Mouse (Mus musculus) liver, adult 2 months (tissue): ENCODE measurements around the gene Il10rb. TPM values are rescaled to one million over a fixed set of nuclear protein-coding genes. Genes with fewer than 3 reads are reported as not detected.

Source experiments
- DNase-seq: peaks from one replicate; pipeline ENCODE4 v3.0.0-alpha.2; 2011; ENCODE audit warnings: low read depth, low spot score; ENCODE audit errors: extremely low read depth
- H3K27ac ChIP-seq: fragments of 200-500 bp; replicated peaks from 2 replicates; pipeline ENCODE4 v1.5.1; 2012; ENCODE audit warnings: low read depth, mild to moderate bottlenecking, control low read depth, inconsistent platforms, low read length; ENCODE audit not compliant: insufficient read depth
- H3K27me3 ChIP-seq: fragments of 200-500 bp; 2 replicates; pipeline ENCODE4 v1.6.1; 2012; ENCODE audit warnings: mild to moderate bottlenecking, moderate library complexity, low read length, inconsistent platforms; ENCODE audit not compliant: control insufficient read depth, insufficient read depth
- H3K36me3 ChIP-seq: fragments of 200-500 bp; 2 replicates; pipeline ENCODE4 v1.6.1; 2012; ENCODE audit warnings: low read length, inconsistent platforms; ENCODE audit not compliant: control insufficient read depth, insufficient read depth
- H3K4me1 ChIP-seq: fragments of 200-500 bp; 2 replicates; pipeline ENCODE4 v1.6.1; 2011; ENCODE audit warnings: low read length; ENCODE audit not compliant: control insufficient read depth, insufficient read depth
- H3K4me3 ChIP-seq: fragments of 200-500 bp; 2 replicates; pipeline ENCODE4 v1.5.1; 2011; ENCODE audit warnings: low read depth, mild to moderate bottlenecking, control low read depth, low read length, moderate library complexity; ENCODE audit not compliant: insufficient read depth
- H3K79me2 ChIP-seq: fragments of 200-500 bp; 2 replicates; pipeline ENCODE4 v1.6.1; 2012; ENCODE audit warnings: inconsistent platforms, mild to moderate bottlenecking, low read length, moderate library complexity; ENCODE audit not compliant: control insufficient read depth, insufficient read depth
- H3K9ac ChIP-seq: fragments of 200-500 bp; 2 replicates; pipeline ENCODE4 v1.6.1; 2012; ENCODE audit warnings: low read depth, mild to moderate bottlenecking, control low read depth, inconsistent platforms, low read length
- CTCF ChIP-seq: fragments of 200-500 bp; IDR thresholded peaks from 2 replicates; pipeline ENCODE4 v1.5.1; 2011; ENCODE audit warnings: low read depth, low read length, control low read depth
- POLR2A ChIP-seq: fragments of 200-500 bp; IDR thresholded peaks from 2 replicates; pipeline ENCODE4 v1.6.1; 2011; ENCODE audit warnings: low read length, control low read depth; ENCODE audit not compliant: insufficient read depth; ENCODE audit errors: extremely low read depth
- WGBS: fragments of 180-500 bp; shearing (Covaris S2); methylation state at CpG from one replicate; pipeline ENCODE4 v1.1.7; 2018; 5-methylcytosine and 5-hydroxymethylcytosine counted together
- polyA plus RNA-seq: library from polyadenylated mRNA; depleted of rRNA; stranded (reverse); fragments of >200 nt; gene quantifications from 2 replicates; pipeline ENCODE4 v1.2.3, GENCODE M21; 2012; rRNA removed
- total RNA-seq: library from RNA; depleted of rRNA; stranded (reverse); fragments of >200 nt; gene quantifications from 2 replicates; pipeline ENCODE4 v1.2.3, GENCODE M21; 2014; rRNA removed

Gene Il10rb
- total and polyA plus RNA-seq, 2 experiments = 5.1 to 7.3 TPM

DNA sequence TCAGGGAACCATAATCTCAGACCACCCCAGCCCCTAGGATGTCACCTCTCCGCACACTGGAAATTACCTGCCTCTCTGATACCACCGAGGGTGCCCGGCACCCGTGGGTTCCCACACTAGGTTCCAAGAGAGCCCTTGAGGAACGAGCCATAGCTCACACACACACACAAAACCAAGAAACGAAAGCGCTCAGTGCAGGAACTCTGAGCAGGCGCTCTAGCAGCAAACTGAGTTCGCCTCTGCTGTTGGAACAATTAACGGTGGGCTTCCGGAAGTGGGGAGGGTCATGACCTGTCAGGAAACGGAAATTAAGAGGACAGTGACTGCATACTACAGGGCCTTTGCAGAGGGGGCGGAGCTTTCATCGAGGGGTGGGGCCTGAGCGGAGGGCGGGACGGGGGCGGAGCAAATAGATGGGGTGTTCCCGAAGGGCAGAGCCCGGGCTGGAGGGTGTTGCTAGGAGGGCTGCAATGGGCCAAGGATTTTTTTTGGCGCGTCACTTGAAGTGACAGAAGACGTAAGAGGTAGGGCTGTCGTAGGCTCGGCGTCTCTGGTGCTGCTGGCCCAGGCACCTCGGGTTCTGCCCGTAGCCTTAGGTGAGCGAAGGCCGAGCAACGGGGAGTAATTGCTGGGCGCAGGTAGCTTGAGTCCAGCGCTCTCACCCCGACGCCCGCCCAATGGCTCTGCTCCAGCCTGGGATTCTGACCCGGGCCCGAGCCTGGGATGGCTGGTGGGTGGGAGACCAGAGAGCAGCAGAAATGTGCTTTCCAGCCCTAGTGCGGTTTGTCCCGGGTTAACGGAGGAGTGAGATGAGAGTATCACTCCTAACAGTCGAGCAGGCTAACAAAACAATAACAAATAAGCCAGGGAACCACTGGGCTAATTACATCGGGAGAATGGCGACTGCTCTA, 58.9 kb downstream of the Il10rb start:
- H3K4me1 ChIP-seq = peaks cover 9% of the 10 kb centered on the region
- peak; percentile 86 for DNase-seq
- WGBS = 2% methylated on average over 44 of the region's 44 CpGs

DNA sequence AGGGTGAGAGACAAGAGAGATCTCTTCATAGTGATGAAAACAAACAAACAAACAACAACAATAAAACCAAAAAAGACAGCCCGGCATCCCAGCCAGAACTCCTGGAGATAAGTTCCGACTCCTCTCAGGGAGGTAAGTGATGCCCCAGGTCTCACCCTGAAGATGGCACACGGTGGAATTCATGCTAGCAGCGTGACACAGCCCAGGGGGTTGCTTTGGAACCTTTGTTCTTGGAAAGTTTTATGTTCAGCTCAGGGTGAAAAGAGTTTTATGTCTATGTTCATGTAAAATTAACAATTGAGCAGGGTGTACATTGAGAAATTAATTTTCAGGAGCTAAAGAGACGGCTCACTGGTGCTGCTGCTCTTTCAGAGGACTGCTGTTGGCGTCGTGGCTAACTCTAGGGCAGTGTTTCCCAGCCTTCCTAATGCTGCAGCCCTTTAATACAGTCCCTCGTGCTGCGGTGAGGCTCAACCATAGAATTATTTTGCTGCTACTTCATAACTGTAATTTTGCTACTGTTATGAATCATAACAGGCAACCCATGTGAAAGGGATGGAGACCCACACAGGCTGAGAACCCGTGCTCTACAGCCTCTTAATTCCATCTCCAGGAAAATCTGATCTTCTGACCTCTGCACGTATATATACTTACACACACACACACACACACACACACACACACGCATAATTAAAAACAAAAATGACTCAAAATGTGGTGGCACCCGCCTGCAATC, 59.7 kb downstream of the Il10rb start:
- TF ChIP-seq POLR2A (no peak), CTCF (no peak)
- H3K9ac ChIP-seq = no peak overlapping the region
- no peak for DNase-seq
- H3K27ac ChIP-seq = no peak overlapping the region
- no peaks in the 10 kb centered on the region for H3K36me3 ChIP-seq
- WGBS = 58% methylated on average over 13 of the region's 13 CpGs
- no peaks in the 10 kb centered on the region for H3K79me2 ChIP-seq
- H3K4me3 ChIP-seq = no peak overlapping the region
- peaks cover 8% of the 10 kb centered on the region for H3K4me1 ChIP-seq
- H3K27me3 ChIP-seq = no peaks in the 10 kb centered on the region

More for the DNA sequence above, 58.9 kb downstream of the Il10rb start:
- Histone ChIP-seq H3K27ac (peak overlapping the region; percentile 84), H3K27me3 (no peaks in the 10 kb centered on the region), H3K9ac (peak overlapping the region; percentile 81), H3K36me3 (no peaks in the 10 kb centered on the region), H3K79me2 (no peaks in the 10 kb centered on the region), H3K4me3 (peak overlapping the region; percentile 79)
- TF ChIP-seq CTCF (no peak), POLR2A (peak; percentile 47; the same call in 1 of the 2 replicates)

DNA sequence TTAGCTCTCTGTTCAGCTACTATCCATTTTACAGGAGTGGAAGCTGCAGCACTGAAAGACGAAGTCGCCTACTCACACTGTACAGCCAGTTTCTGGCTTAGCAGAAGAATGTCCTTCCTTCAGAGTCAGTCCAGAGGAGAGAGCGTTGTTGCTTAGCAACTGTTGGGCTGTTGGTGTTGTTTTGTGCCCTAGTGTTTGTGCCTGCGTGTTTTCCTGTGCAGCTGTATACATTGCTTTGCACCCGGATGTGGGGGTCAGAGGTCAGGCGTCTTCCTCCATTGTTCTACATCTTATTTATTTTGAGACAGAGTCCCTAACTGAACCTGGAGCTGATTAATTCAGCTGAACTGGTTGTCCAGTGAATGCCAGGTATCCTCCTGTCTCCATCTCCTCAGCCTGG, 60.6 kb downstream of the Il10rb start:
- H3K79me2 ChIP-seq = no peaks in the 10 kb centered on the region
- H3K36me3 ChIP-seq = no peaks in the 10 kb centered on the region
- 68% methylated on average over 6 of the region's 6 CpGs for WGBS
- DNase-seq = no peak
- TF ChIP-seq CTCF = no peak
- TF ChIP-seq POLR2A = no peak
- peaks cover 7% of the 10 kb centered on the region for H3K4me1 ChIP-seq
- no peak overlapping the region for H3K9ac ChIP-seq
- no peaks in the 10 kb centered on the region for H3K27me3 ChIP-seq
- H3K4me3 ChIP-seq = no peak overlapping the region
- H3K27ac ChIP-seq = no peak overlapping the region

DNA sequence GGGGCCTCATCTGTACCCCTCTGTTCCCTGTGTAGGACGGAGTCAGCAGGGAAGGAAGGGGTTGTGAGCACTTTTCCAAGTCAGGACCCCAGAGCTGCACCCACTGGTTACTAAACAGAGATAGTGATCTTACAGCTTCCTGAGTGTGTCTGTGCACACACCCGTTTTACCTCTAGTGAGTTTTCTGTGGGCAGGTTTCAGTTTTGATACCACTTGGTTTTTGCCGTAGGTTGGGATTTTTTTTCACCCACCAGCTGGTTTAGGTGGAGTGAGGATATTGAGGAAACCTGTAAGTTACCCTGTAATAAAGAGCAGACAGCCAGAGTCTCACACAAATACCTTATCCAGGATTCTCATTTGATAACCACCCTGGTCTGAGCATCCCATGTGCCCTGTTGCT, 64.5 kb downstream of the Il10rb start:
- no peak overlapping the region for H3K4me3 ChIP-seq
- no peak overlapping the region for H3K9ac ChIP-seq
- H3K79me2 ChIP-seq = no peaks in the 10 kb centered on the region
- TF ChIP-seq POLR2A (no peak), CTCF (no peak)
- no peak overlapping the region for H3K27ac ChIP-seq
- H3K36me3 ChIP-seq = no peaks in the 10 kb centered on the region
- H3K4me1 ChIP-seq = no peaks in the 10 kb centered on the region; the same call in 1 of the 2 replicates
- H3K27me3 ChIP-seq = no peaks in the 10 kb centered on the region
- no peak for DNase-seq
- WGBS = 81% methylated on average over 3 of the region's 3 CpGs

DNA sequence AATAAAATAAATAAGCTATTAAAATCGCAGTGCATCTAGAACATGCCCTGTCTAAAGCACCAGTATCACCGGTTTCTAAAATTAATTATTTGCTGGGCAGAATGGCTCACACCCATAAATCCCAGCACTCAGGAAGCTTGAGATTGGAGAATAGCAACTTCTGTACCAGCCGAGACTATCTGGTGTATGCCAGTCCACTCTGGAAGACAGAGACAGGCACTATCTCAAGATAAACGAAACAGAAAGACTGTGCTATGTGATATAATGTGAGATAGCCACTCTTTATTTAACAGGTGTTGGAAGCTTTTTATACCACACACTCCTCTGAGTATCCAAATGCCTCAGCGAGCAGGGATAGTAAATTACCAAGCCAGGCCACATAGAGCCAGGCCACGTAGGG, 65.5 kb downstream of the Il10rb start:
- Histone ChIP-seq H3K9ac (no peak overlapping the region), H3K36me3 (no peaks in the 10 kb centered on the region), H3K27me3 (no peaks in the 10 kb centered on the region), H3K4me3 (no peak overlapping the region), H3K79me2 (no peaks in the 10 kb centered on the region), H3K4me1 (no peaks in the 10 kb centered on the region; the same call in 1 of the 2 replicates), H3K27ac (no peak overlapping the region)
- 81% methylated on average over 6 of the region's 6 CpGs for WGBS
- DNase-seq = no peak
- TF ChIP-seq CTCF (no peak), POLR2A (no peak)

Other genes starting within 250 kb of the Il10rb start
- not detected in 2 replicates for gene Olig2, start 180.7 kb upstream of the Il10rb start, total RNA-seq
- gene Olig2, start 180.7 kb upstream of the Il10rb start, polyA plus RNA-seq = not detected in 2 replicates
- gene Olig1, start 136.4 kb upstream of the Il10rb start, total RNA-seq = 0.34 and 0.55 TPM in 2 replicates
- gene Olig1, start 136.4 kb upstream of the Il10rb start, polyA plus RNA-seq = 2.1 and 2.4 TPM in 2 replicates
- gene Ifnar2, start 33.4 kb upstream of the Il10rb start, total RNA-seq = 69.1 and 84.2 TPM in 2 replicates
- 115 and 144 TPM in 2 replicates for gene Ifnar2, start 33.4 kb upstream of the Il10rb start, polyA plus RNA-seq
- 0.83 TPM in 1 of 2 replicates, not detected in the other for gene Gm21970, start 14.4 kb upstream of the Il10rb start, total RNA-seq
- not detected in 2 replicates for gene Gm21970, start 14.4 kb upstream of the Il10rb start, polyA plus RNA-seq
- 26.4 and 28.3 TPM in 2 replicates for gene Ifnar1, start 79.1 kb downstream of the Il10rb start, total RNA-seq
- gene Ifnar1, start 79.1 kb downstream of the Il10rb start, polyA plus RNA-seq = 11.9 and 14.0 TPM in 2 replicates
- gene Ifngr2, start 140.9 kb downstream of the Il10rb start, total RNA-seq = 8.2 and 10.4 TPM in 2 replicates
- 7.3 TPM in 2 replicates for gene Ifngr2, start 140.9 kb downstream of the Il10rb start, polyA plus RNA-seq
- gene Tmem50b, start 191.6 kb downstream of the Il10rb start, total RNA-seq = 3.0 and 3.4 TPM in 2 replicates
- gene Tmem50b, start 191.6 kb downstream of the Il10rb start, polyA plus RNA-seq = 4.9 and 6.2 TPM in 2 replicates
- 8.9 and 11.3 TPM in 2 replicates for gene Dnajc28, start 212.9 kb downstream of the Il10rb start, total RNA-seq
- 1.9 and 2.2 TPM in 2 replicates for gene Dnajc28, start 212.9 kb downstream of the Il10rb start, polyA plus RNA-seq
- gene Gart, start 240.8 kb downstream of the Il10rb start, total RNA-seq = 25.0 and 34.4 TPM in 2 replicates
- 21.3 and 23.9 TPM in 2 replicates for gene Gart, start 240.8 kb downstream of the Il10rb start, polyA plus RNA-seq
- gene Son, start 241.3 kb downstream of the Il10rb start, total RNA-seq = 106 and 111 TPM in 2 replicates
- 38.0 and 59.5 TPM in 2 replicates for gene Son, start 241.3 kb downstream of the Il10rb start, polyA plus RNA-seq